Comparison of ENCODE assay signal across 8 mouse cellular contexts in genomic region chr9:69301445-69301844, GRCm38 (mm10).
DNase-seq lines count a peak whose midpoint lies in the region; ATAC-seq and TF ChIP-seq lines count a peak whose summit lies in the region.

No protein-coding gene starts in this region.

- H3K36me3 ChIP-seq in forebrain, embryonic 14.5 days (ENCODE audit: control insufficient read depth, insufficient read depth, low read length), result no peaks in the 10 kb centered on the region

- no peak overlapping the region; the same call in 1 of the 2 replicates for H3K27ac ChIP-seq in forebrain, embryonic 14.5 days (ENCODE audit: low read depth, low read length)

- DNase-seq in left cerebral cortex, postnatal 25 days (ENCODE audit: low spot score in 2 of 2), result peak; percentile 29 to 58
- no peak for DNase-seq in left cerebral cortex, adult 18-20 months (ENCODE audit: low spot score in 2 of 2)
- no peak for DNase-seq in forebrain, embryonic 14.5 days (ENCODE audit: low spot score)
- DNase-seq in heart, postnatal 25 days (ENCODE audit: low spot score), result peak; percentile 41
- no peak for DNase-seq in lung, adult 2 months
- DNase-seq in testis, postnatal 10 days (ENCODE audit: low spot score), result peak; percentile 49
- no peak for DNase-seq in c-Kit-positive CD71-positive TER-119-positive erythroid progenitor cells, embryonic 14.5 days (ENCODE audit: low spot score)

- no peak overlapping the region for H3K9ac ChIP-seq in forebrain, embryonic 14.5 days (ENCODE audit: low read length)

- H3K9me3 ChIP-seq in forebrain, embryonic 14.5 days (replicated peaks; ENCODE audit: control insufficient read depth, low read length), result no peaks in the 10 kb centered on the region

- TF ChIP-seq CTCF in lung, adult 2 months (IDR thresholded peaks at IDR 0.05; ENCODE audit: insufficient read depth, low read length), result no peak

- 8% methylated on average over 9 of the region's 9 CpGs for WGBS in forebrain, embryonic 14.5 days
- 19% methylated on average over 9 of the region's 9 CpGs for WGBS in lung, adult 2 months

- 0 out of 2 replicates have a peak, but pooled peaks cover 6% of the 10 kb centered on the region for H3K27me3 ChIP-seq in forebrain, embryonic 14.5 days (replicated peaks; ENCODE audit: control insufficient read depth, insufficient read depth, low read length)

- H3K4me3 ChIP-seq in forebrain, embryonic 14.5 days (ENCODE audit: low read depth, low read length), result no peak overlapping the region
- peak overlapping the region; percentile 2 for H3K4me3 ChIP-seq in lung, adult 2 months (replicated peaks; ENCODE audit: extremely low read depth, low read depth, low read length)

- intact Hi-C loops in left cerebral cortex, postnatal 25 days (cut with DNase I), result no loop called here
- intact Hi-C loops in heart, postnatal 25 days (cut with DNase I), result no loop called here

- peak overlapping the region; percentile 18; the same call in 1 of the 2 replicates for H3K4me2 ChIP-seq in forebrain, embryonic 14.5 days (ENCODE audit: low read length)

- H3K4me1 ChIP-seq in forebrain, embryonic 14.5 days (ENCODE audit: control insufficient read depth, insufficient read depth, low read length), result peaks cover 12% of the 10 kb centered on the region
- H3K4me1 ChIP-seq in lung, adult 2 months (ENCODE audit: control insufficient read depth, insufficient read depth, low read length), result peaks cover 22% of the 10 kb centered on the region

- no peak for ATAC-seq in forebrain, embryonic 14.5 days
- no peak for ATAC-seq in erythroblast, adult 5-6 weeks (replicated peaks; ENCODE audit: low FRiP score, poor library complexity, severe bottlenecking)

- no peak for TF ChIP-seq POLR2A in lung, adult 2 months (IDR thresholded peaks at IDR 0.05; ENCODE audit: borderline replicate concordance, extremely low read depth, low read depth, low read length)

Comparison
In these comparisons a context has a peak if more than half of its experiments do, and no peak if none do; other contexts are left out.
1. DNase-seq: peak in left cerebral cortex, postnatal 25 days (2 of 2), heart, postnatal 25 days (single experiment) and testis, postnatal 10 days (single experiment); none in left cerebral cortex, adult 18-20 months (0 of 2), forebrain, embryonic 14.5 days (single experiment), lung, adult 2 months (single experiment) and c-Kit-positive CD71-positive TER-119-positive erythroid progenitor cells, embryonic 14.5 days (single experiment).